In genomic region chr4:130790180-130790579, GRCm38 (mm10) we compare ENCODE assay signal across 8 mouse cellular contexts. TPM values are rescaled to one million over a fixed set of nuclear protein-coding genes. Genes with fewer than 3 reads are reported as not detected.
DNase-seq lines count a peak whose midpoint lies in the region; ATAC-seq and TF ChIP-seq lines count a peak whose summit lies in the region.

No protein-coding gene starts in this region.

- H3K9ac ChIP-seq in ES-E14 (ENCODE audit: insufficient read depth, low read depth, low read length, poor library complexity, severe bottlenecking): no peak overlapping the region
- H3K9ac ChIP-seq in forebrain, embryonic 14.5 days (ENCODE audit: low read length): no peak overlapping the region
- H3K9ac ChIP-seq in hindbrain, embryonic 14.5 days: no peak overlapping the region

- H3K27me3 ChIP-seq in forebrain, embryonic 14.5 days (replicated peaks; ENCODE audit: control insufficient read depth, insufficient read depth, low read length): 0 out of 2 replicates have a peak, but pooled peaks cover 4% of the 10 kb centered on the region
- H3K27me3 ChIP-seq in hindbrain, embryonic 14.5 days (ENCODE audit: control insufficient read depth, insufficient read depth, low read length): no peaks in the 10 kb centered on the region

- H3K27ac ChIP-seq in ES-E14 (ENCODE audit: insufficient read depth, low read depth, low read length, poor library complexity, severe bottlenecking): no peak overlapping the region
- no peak overlapping the region for H3K27ac ChIP-seq in forebrain, embryonic 14.5 days (ENCODE audit: low read depth, low read length)
- no peak overlapping the region for H3K27ac ChIP-seq in hindbrain, embryonic 14.5 days

- H3K9me3 ChIP-seq in ES-E14 (ENCODE audit: control insufficient read depth, insufficient read depth, low read depth, low read length): no peaks in the 10 kb centered on the region
- H3K9me3 ChIP-seq in forebrain, embryonic 14.5 days (replicated peaks; ENCODE audit: control insufficient read depth, low read length): no peaks in the 10 kb centered on the region
- no peaks in the 10 kb centered on the region for H3K9me3 ChIP-seq in hindbrain, embryonic 14.5 days (ENCODE audit: control insufficient read depth, low read length)

- peaks cover 4 to 7% of the 10 kb centered on the region in 2 experiments; a peak in 3 of 4 replicates for H3K4me1 ChIP-seq in ES-E14 (ENCODE audit: control insufficient read depth in 2 of 2, insufficient read depth in 2 of 2, low read length in 2 of 2, poor library complexity in 1 of 2)
- H3K4me1 ChIP-seq in forebrain, embryonic 14.5 days (ENCODE audit: control insufficient read depth, insufficient read depth, low read length): peaks cover 12% of the 10 kb centered on the region
- peaks cover 25% of the 10 kb centered on the region for H3K4me1 ChIP-seq in hindbrain, embryonic 14.5 days (replicated peaks; ENCODE audit: control insufficient read depth, insufficient read depth, low read length)

- DNase-seq in ES-E14 (ENCODE audit: low read depth, low spot score): peak; percentile 84
- peak; percentile 88 for DNase-seq in brain, adult 2 months (ENCODE audit: low read depth, low spot score)
- DNase-seq in forebrain, embryonic 14.5 days (ENCODE audit: low spot score): peak; percentile 92
- DNase-seq in hindbrain, embryonic 14.5 days (ENCODE audit: low spot score): peak; percentile 93
- peak; percentile 91 to 96 for DNase-seq in layer of hippocampus, postnatal 25 days (ENCODE audit: extremely low spot score in 1 of 2, low spot score in 1 of 2)
- peak; percentile 87 to 91 for DNase-seq in right cerebral cortex, postnatal 10 days (ENCODE audit: low spot score in 2 of 2)
- DNase-seq in yolk sac, embryonic 10.5 days (ENCODE audit: low spot score): peak; percentile 67

- H3K36me3 ChIP-seq in ES-E14 (ENCODE audit: control insufficient read depth, insufficient read depth, low read length, poor library complexity, severe bottlenecking): no peaks in the 10 kb centered on the region
- H3K36me3 ChIP-seq in forebrain, embryonic 14.5 days (ENCODE audit: control insufficient read depth, insufficient read depth, low read length): no peaks in the 10 kb centered on the region
- no peaks in the 10 kb centered on the region for H3K36me3 ChIP-seq in hindbrain, embryonic 14.5 days (replicated peaks; ENCODE audit: control insufficient read depth, insufficient read depth)

- no peak overlapping the region for H3K4me2 ChIP-seq in forebrain, embryonic 14.5 days (ENCODE audit: low read length)
- H3K4me2 ChIP-seq in hindbrain, embryonic 14.5 days (replicated peaks): no peak overlapping the region

- in situ Hi-C loops in ES-E14 (cut with MboI; ENCODE audit: low sequenced_read_pairs in 2 of 2, unreplicated experiment in 2 of 2): no loop called here

- no peak overlapping the region for H3K4me3 ChIP-seq in ES-E14 (ENCODE audit: insufficient read depth in 1 of 2, low read depth in 1 of 2, low read length in 2 of 2, poor library complexity in 1 of 2, severe bottlenecking in 1 of 2)
- no peak overlapping the region for H3K4me3 ChIP-seq in forebrain, embryonic 14.5 days (ENCODE audit: low read depth, low read length)
- H3K4me3 ChIP-seq in hindbrain, embryonic 14.5 days (replicated peaks; ENCODE audit: low read length): no peak overlapping the region

- ATAC-seq in forebrain, embryonic 14.5 days: peak; percentile 24; the same call in 1 of the 2 replicates
- peak; percentile 12; the same call in 1 of the 2 replicates for ATAC-seq in hindbrain, embryonic 14.5 days (ENCODE audit: low FRiP score)
- peak; percentile 90 for ATAC-seq in megakaryocyte progenitor cell, adult 5-6 weeks (replicated peaks; ENCODE audit: poor library complexity)

- WGBS in forebrain, embryonic 14.5 days: 10% methylated on average over 6 of the region's 6 CpGs
- WGBS in hindbrain, embryonic 14.5 days: 7% methylated on average over 6 of the region's 6 CpGs

TF ChIP-seq in ES-E14, 5 proteins besides CTCF, POLR2A, EP300 and RAD21:
- no peak for TF ChIP-seq MAFK (IDR thresholded peaks at IDR 0.05; ENCODE audit: insufficient read depth, low read depth, low read length)
- TF ChIP-seq ZC3H11A (IDR thresholded peaks at IDR 0.05; ENCODE audit: borderline replicate concordance, low read depth, low read length): peak; percentile 99
- no peak for TF ChIP-seq HCFC1 (IDR thresholded peaks at IDR 0.05; ENCODE audit: borderline replicate concordance, insufficient read depth, low read length)
- TF ChIP-seq ZNF384 (IDR thresholded peaks at IDR 0.05; ENCODE audit: low read depth, low read length): peak; percentile 27; the same call in 1 of the 2 replicates
TF ChIP-seq in ES-E14: peak in this region for 2.

RNA-seq across cellular contexts. Expression of gene Sdc3, which starts 2.2 kb away (rescaled TPM):
- 6.6 and 8.7 TPM in 2 replicates for total RNA-seq in ES-E14 (2012; rRNA removed)
- polyA plus RNA-seq in forebrain, embryonic 14.5 days (2014; fragmentation: Nextera tagmentation; extraction: Ambion mirVana): 47.6 and 61.2 TPM in 2 replicates
- polyA plus RNA-seq in hindbrain, embryonic 14.5 days (2014; fragmentation: Nextera tagmentation; extraction: Ambion mirVana): 110 and 129 TPM in 2 replicates
- total RNA-seq in layer of hippocampus, postnatal 25 days (2021): 100 to 1,000 TPM; 146 to 151 TPM
- total RNA-seq in megakaryocyte progenitor cell, adult 5-6 weeks (2015): 0.69 and 2.0 TPM in 2 replicates
- total RNA-seq in megakaryocyte progenitor cell, adult 5-6 weeks (2017): 0.44 and 0.75 TPM in 2 replicates

Comparison
In these comparisons a context has a peak if more than half of its experiments do, and no peak if none do; other contexts are left out.
1. ATAC-seq: peak in every context shown above with its lines; median percentile 90 in megakaryocyte progenitor cell, adult 5-6 weeks; 24 in forebrain, embryonic 14.5 days; 12 in hindbrain, embryonic 14.5 days.
2. RNA of gene Sdc3, which starts 2.2 kb away (total RNA-seq): 146 to 151 TPM in layer of hippocampus, postnatal 25 days; 6.6 to 8.7 TPM in ES-E14 and 0.44 to 2.0 TPM in megakaryocyte progenitor cell, adult 5-6 weeks; every median in the first group is over 10 times any median in the second.
3. Peak in every context shown above with its lines, with median percentiles within 50 percentile points of each other: DNase-seq.